Mouse (Mus musculus): ENCODE measurements around the gene Ints14. TPM values are rescaled to one million over a fixed set of nuclear protein-coding genes. Genes with fewer than 3 reads are reported as not detected.
"Not testable (repeated sequence)": the region's sequence is repeated elsewhere in the genome, so short reads cannot be mapped to it uniquely, and the experiment has no call there.

Gene Ints14
- polyA plus RNA-seq, 1 experiment from 2014 or later: 45.0 TPM

GRCm38 (mm10) chr9:65022580-65023135 lies 62.0 kb downstream of the Ints14 start:
- H3K9me3 ChIP-seq: no peaks in the 10 kb centered on the region
- H3K27ac ChIP-seq (replicated peaks): 0 out of 2 replicates have a peak overlapping the region, but pooled peaks have one; percentile 89
- WGBS: 58% methylated on average over 4 of the region's 4 CpGs
- ATAC-seq (replicated peaks): no peak
- no peaks in the 10 kb centered on the region for H3K27me3 ChIP-seq
- no peaks in the 10 kb centered on the region for H3K36me3 ChIP-seq
- H3K4me2 ChIP-seq (replicated peaks): no peak overlapping the region
- H3K4me3 ChIP-seq: no peak overlapping the region
- H3K4me1 ChIP-seq: peaks cover 37% of the 10 kb centered on the region
- no peak overlapping the region for H3K9ac ChIP-seq (replicated peaks)

DNA sequence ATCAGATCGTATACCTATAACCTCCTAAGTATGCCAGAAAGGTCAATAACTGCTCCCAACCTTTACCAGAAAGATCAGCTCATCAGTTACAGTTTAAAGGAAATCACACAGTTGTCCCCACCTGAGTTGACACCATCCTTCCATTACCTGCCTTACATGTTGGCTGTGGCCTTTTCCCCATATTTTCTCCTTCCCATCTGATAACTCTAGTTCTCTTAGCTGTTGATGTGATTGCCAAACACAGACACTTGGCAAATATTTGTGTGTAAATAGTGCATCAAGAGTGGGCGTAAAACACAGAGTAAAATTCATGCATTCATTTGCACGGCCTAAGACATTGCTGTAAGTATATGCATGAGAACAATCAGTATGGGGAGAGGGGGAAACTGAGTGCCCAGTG lies 62.7 kb downstream of the Ints14 start:
- Histone ChIP-seq H3K4me3 (no peak overlapping the region), H3K27me3 (no peaks in the 10 kb centered on the region), H3K9ac (replicated peaks) (no peak overlapping the region), H3K36me3 (no peaks in the 10 kb centered on the region), H3K27ac (replicated peaks) (no peak overlapping the region), H3K4me1 (peaks cover 29% of the 10 kb centered on the region), H3K4me2 (replicated peaks) (no peak overlapping the region), H3K9me3 (no peaks in the 10 kb centered on the region)
- 94% methylated on average over 3 of the region's 3 CpGs for WGBS
- no peak for ATAC-seq (replicated peaks)

GRCm38 (mm10) chr9:65027241-65027640 lies 66.5 kb downstream of the Ints14 start:
- 83% methylated on average over 7 of the region's 7 CpGs for WGBS
- Histone ChIP-seq H3K4me3 (no peak overlapping the region), H3K9me3 (no peaks in the 10 kb centered on the region), H3K27me3 (no peaks in the 10 kb centered on the region), H3K36me3 (no peaks in the 10 kb centered on the region), H3K27ac (replicated peaks) (no peak overlapping the region), H3K4me1 (peaks cover 5% of the 10 kb centered on the region), H3K9ac (replicated peaks) (no peak overlapping the region), H3K4me2 (replicated peaks) (no peak overlapping the region)
- no peak for ATAC-seq (replicated peaks)

GRCm38 (mm10) chr9:65028313-65028712 lies 67.6 kb downstream of the Ints14 start:
- H3K27me3 ChIP-seq: no peaks in the 10 kb centered on the region
- no peak overlapping the region for H3K9ac ChIP-seq (replicated peaks)
- H3K4me1 ChIP-seq: peaks cover 8% of the 10 kb centered on the region
- H3K9me3 ChIP-seq: no peaks in the 10 kb centered on the region
- WGBS: 88% methylated on average over 5 of the region's 5 CpGs
- no peak for ATAC-seq (replicated peaks)
- no peaks in the 10 kb centered on the region for H3K36me3 ChIP-seq
- H3K4me2 ChIP-seq (replicated peaks): no peak overlapping the region
- no peak overlapping the region for H3K4me3 ChIP-seq
- no peak overlapping the region for H3K27ac ChIP-seq (replicated peaks)

- peaks cover 16% of the 10 kb centered on the region for H3K4me1 ChIP-seq
- H3K4me2 ChIP-seq (replicated peaks); H3K36me3 ChIP-seq; H3K4me3 ChIP-seq; H3K9ac ChIP-seq (replicated peaks); H3K27me3 ChIP-seq; H3K27ac ChIP-seq (replicated peaks); ATAC-seq (replicated peaks); H3K9me3 ChIP-seq: not testable (repeated sequence)
- 81% methylated on average over 5 of the region's 5 CpGs for WGBS
Measured at GRCm38 (mm10) chr9:65031355-65031754, 70.7 kb downstream of the Ints14 start.

DNA sequence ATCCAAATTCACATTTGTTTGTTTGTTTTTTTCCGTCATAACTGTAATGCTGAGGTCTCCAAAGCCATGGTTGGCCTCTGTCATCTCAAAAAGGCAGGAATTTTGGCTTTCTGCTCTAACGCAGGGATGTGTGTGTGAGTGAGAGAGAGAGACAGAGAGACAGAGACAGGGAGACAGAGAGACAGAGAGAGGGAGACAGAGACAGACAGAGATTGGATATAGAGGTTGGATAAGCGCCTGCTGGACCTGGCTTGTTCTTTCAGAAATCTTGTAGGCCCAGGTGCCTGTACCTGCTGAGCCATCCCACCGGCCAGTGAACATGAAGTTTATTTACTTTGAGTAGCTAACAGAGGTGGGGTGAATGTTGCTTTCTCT lies 71.2 kb downstream of the Ints14 start:
- Histone ChIP-seq H3K9ac (replicated peaks) (no peak overlapping the region), H3K4me2 (replicated peaks) (no peak overlapping the region; the same call in 1 of the 2 replicates), H3K27me3 (no peaks in the 10 kb centered on the region), H3K4me3 (peak overlapping the region; percentile 95), H3K9me3 (no peaks in the 10 kb centered on the region), H3K27ac (replicated peaks) (no peak overlapping the region), H3K4me1 (peaks cover 16% of the 10 kb centered on the region), H3K36me3 (peaks cover 5% of the 10 kb centered on the region)
- ATAC-seq (replicated peaks): no peak; the same call in 1 of the 2 replicates
- 35% methylated on average over 4 of the region's 4 CpGs for WGBS

DNA sequence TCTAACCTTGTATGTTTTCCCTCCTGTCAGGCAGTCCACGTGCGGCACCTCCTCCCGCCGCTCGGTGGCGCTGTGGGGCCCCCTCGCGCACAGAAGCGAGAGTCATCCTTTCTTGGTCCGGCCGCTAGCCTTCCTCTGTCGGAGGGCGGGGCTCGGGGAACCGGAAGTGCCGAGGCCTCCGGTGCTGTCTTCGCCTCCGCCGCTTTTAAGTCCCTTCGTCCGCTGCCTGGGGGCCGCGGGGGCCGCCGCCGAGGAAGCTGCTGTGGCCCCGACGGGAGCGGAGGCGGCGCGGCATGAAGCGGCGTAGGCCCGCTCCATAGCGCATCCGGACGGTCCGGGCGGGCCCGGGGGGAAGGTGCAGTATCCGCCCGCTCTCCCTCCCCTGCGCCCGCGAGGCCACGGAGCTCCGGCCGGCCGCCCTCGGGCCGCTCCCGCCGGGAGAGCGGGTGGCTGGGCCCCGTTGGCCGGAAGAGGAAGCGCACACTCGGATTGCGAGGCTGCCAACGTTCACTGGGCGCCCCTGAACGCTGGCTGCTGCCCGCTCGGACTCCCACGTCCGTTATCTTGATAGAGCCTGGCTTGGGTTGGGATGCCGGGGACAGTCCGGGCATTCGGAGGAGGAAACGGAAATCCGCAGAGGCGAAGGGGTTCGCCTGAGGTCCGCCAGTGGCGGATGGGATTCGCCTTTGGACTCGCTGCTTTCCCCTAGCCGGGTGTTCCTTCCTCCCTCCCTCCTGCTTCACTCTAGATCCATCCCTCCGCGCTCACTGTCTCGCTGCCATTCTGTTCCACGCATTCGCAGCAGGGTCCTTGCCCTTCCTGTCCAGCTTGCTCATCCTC lies 71.8 kb downstream of the Ints14 start, which contains the start of gene Dpp8:
Gene Dpp8 (plus strand): TSS at position 146 of the 840 bp plus-strand sequence.
- Histone ChIP-seq H3K27me3 (no peaks in the 10 kb centered on the region), H3K9me3 (no peaks in the 10 kb centered on the region), H3K4me2 (replicated peaks) (peak within 1 kb of the TSS; percentile 62), H3K4me3 (peak within 1 kb of the TSS; percentile 95), H3K9ac (replicated peaks) (peak within 1 kb of the TSS; percentile 98), H3K4me1 (peaks cover 16% of the 10 kb centered on the region), H3K36me3 (peaks cover 11% of the 10 kb centered on the region), H3K27ac (replicated peaks) (peak within 1 kb of the TSS; percentile 87)
- ATAC-seq (replicated peaks): peak; percentile 95
- under 1% methylated on average over 79 of the region's 85 CpGs for WGBS

DNA sequence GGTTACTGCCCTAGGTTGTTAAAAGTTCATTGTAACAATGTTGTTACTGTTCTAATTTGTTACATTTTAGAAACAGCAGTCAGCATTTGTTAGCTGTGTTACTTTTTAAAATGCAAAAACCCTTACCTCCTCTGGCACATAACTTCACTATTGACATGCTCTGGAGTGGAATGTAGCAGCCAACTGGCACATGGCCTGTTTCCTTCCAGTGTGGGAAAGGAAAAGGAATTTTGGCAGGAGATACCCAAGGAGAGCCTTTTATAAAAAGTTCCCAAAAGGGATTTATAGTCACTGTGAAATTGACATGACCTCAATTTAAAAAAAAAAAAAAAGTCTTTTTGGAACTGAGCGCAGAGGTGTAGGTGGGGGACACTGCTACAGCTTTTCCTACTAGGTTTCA lies 75.8 kb downstream of the Ints14 start:
- Histone ChIP-seq H3K36me3 (peaks cover 45% of the 10 kb centered on the region), H3K27me3 (no peaks in the 10 kb centered on the region), H3K9ac (replicated peaks) (no peak overlapping the region), H3K4me3 (no peak overlapping the region), H3K9me3 (no peaks in the 10 kb centered on the region), H3K27ac (replicated peaks) (no peak overlapping the region), H3K4me1 (peaks cover 16% of the 10 kb centered on the region), H3K4me2 (replicated peaks) (no peak overlapping the region)
- 72% methylated on average over 1 of the region's 1 CpGs for WGBS
- no peak for ATAC-seq (replicated peaks)

Small RNA genes within 50 kb of the gene (microRNA-seq; reads per million reads assigned to microRNA genes)
- gene Gm25640: not detected

Other genes starting within 250 kb of the Ints14 start
- 349 and 383 TPM in 2 replicates for gene Rab11a, start 223.1 kb upstream of the Ints14 start, polyA plus RNA-seq (2015; fragmentation: Nextera tagmentation; extraction: Ambion mirVana)
- gene Dennd4a, start 149.6 kb upstream of the Ints14 start, polyA plus RNA-seq (2015; fragmentation: Nextera tagmentation; extraction: Ambion mirVana): 9.4 and 9.6 TPM in 2 replicates
- 0.04 and 0.10 TPM in 2 replicates for gene Slc24a1, start 9.3 kb upstream of the Ints14 start, polyA plus RNA-seq (2015; fragmentation: Nextera tagmentation; extraction: Ambion mirVana)
- gene Hacd3, start 60.8 kb downstream of the Ints14 start, polyA plus RNA-seq (2015; fragmentation: Nextera tagmentation; extraction: Ambion mirVana): 182 and 194 TPM in 2 replicates
- gene Dpp8, start 71.5 kb downstream of the Ints14 start, polyA plus RNA-seq (2015; fragmentation: Nextera tagmentation; extraction: Ambion mirVana): 42.5 and 44.5 TPM in 2 replicates
- 13.0 and 14.6 TPM in 2 replicates for gene Igdcc4, start 140.6 kb downstream of the Ints14 start, polyA plus RNA-seq (2015; fragmentation: Nextera tagmentation; extraction: Ambion mirVana)
- gene Igdcc3, start 180.3 kb downstream of the Ints14 start, polyA plus RNA-seq (2015; fragmentation: Nextera tagmentation; extraction: Ambion mirVana): 9.6 and 9.8 TPM in 2 replicates
- 4.9 and 5.1 TPM in 2 replicates for gene Parp16, start 234.4 kb downstream of the Ints14 start, polyA plus RNA-seq (2015; fragmentation: Nextera tagmentation; extraction: Ambion mirVana)